Mouse (Mus musculus) thymus, adult 2 months (tissue): Measurements from ENCODE around the gene Gm2056.
"Not testable (repeated sequence)": the region's sequence is repeated elsewhere in the genome, so short reads cannot be mapped to it uniquely, and the experiment has no call there.

Source experiments
- CTCF ChIP-seq: fragments of 200-500 bp; IDR thresholded peaks from 2 replicates; pipeline ENCODE4 v1.5.1; 2012; ENCODE audit warnings: mild to moderate bottlenecking, control low read depth, low read length, moderate library complexity, borderline replicate concordance; ENCODE audit not compliant: control insufficient read depth, poor library complexity, insufficient read depth; ENCODE audit errors: extremely low read depth
- POLR2A ChIP-seq: fragments of 200-500 bp; IDR thresholded peaks from 2 replicates; pipeline ENCODE4 v1.6.1; 2012; ENCODE audit warnings: mild to moderate bottlenecking, low read length, control low read depth, moderate library complexity; ENCODE audit not compliant: control insufficient read depth, poor library complexity, insufficient read depth; ENCODE audit errors: extremely low read depth

- TF ChIP-seq POLR2A, CTCF: not testable (repeated sequence)
Measured at GRCm38 (mm10) chr12:88018671-88019070, 8.1 kb upstream of the Gm2056 start, which contains the start of gene Gm6803.
